Mouse (Mus musculus) 3134 (cell line): ENCODE data around the gene Syt14.
A peak's percentile ranks its signal among the peaks of the same experiment; 100 is the strongest.

Experiments used
- DNase-seq: peaks from one replicate; pipeline ENCODE4 v3.0.0-alpha.2; 2011; ENCODE audit warnings: low spot score; ENCODE audit not compliant: insufficient read length; ENCODE audit errors: extremely low read depth

Syt14 gene

GRCm38 (mm10) chr1:193035371-193036238 is at the start of gene Syt14:
Syt14 (minus strand) TSS chr1:193035775.
- peak; percentile 20 for DNase-seq

- no peak for DNase-seq
These were observed 48.4 kb upstream of the Syt14 start for GRCm38 (mm10) chr1:193084016-193084415.

- DNase-seq = no peak
These were observed 47.5 kb upstream of the Syt14 start for GRCm38 (mm10) chr1:193083051-193083450.

GRCm38 (mm10) chr1:193082311-193082921 is 46.8 kb upstream of the Syt14 start:
- no peak for DNase-seq

GRCm38 (mm10) chr1:193062618-193063017 is 27.0 kb upstream of the Syt14 start:
- no peak for DNase-seq

GRCm38 (mm10) chr1:193060167-193060566 is 24.6 kb upstream of the Syt14 start:
- DNase-seq = no peak

- no peak for DNase-seq
These were observed 24.0 kb upstream of the Syt14 start for GRCm38 (mm10) chr1:193059596-193059995.

GRCm38 (mm10) chr1:193054401-193054800 is 18.8 kb upstream of the Syt14 start:
- DNase-seq = no peak

- no peak for DNase-seq
These were observed 17.5 kb upstream of the Syt14 start for GRCm38 (mm10) chr1:193053065-193053464.

- no peak for DNase-seq
These were observed 12.0 kb upstream of the Syt14 start for GRCm38 (mm10) chr1:193047616-193048015.

GRCm38 (mm10) chr1:193042760-193043295 is 7.3 kb upstream of the Syt14 start:
- DNase-seq = no peak

GRCm38 (mm10) chr1:193034951-193035370 is 614 bp downstream of the Syt14 start:
- peak; percentile 5 for DNase-seq

- DNase-seq = no peak
These were observed 11.3 kb downstream of the Syt14 start for GRCm38 (mm10) chr1:193024311-193024710.

- DNase-seq = no peak
These were observed 23.2 kb downstream of the Syt14 start for GRCm38 (mm10) chr1:193012351-193012750.

GRCm38 (mm10) chr1:193011000-193011769 is 24.4 kb downstream of the Syt14 start:
- no peak for DNase-seq

GRCm38 (mm10) chr1:193004581-193004980 is 31.0 kb downstream of the Syt14 start:
- DNase-seq = no peak

- no peak for DNase-seq
These were observed 31.6 kb downstream of the Syt14 start for GRCm38 (mm10) chr1:193003953-193004352.

- DNase-seq = no peak
These were observed 33.3 kb downstream of the Syt14 start for GRCm38 (mm10) chr1:193002307-193002706.

- DNase-seq = no peak
These were observed 34.0 kb downstream of the Syt14 start for GRCm38 (mm10) chr1:193001587-193001986.

- no peak for DNase-seq
These were observed 34.7 kb downstream of the Syt14 start for GRCm38 (mm10) chr1:193000908-193001307.
